Mouse (Mus musculus) liver, embryonic 14.5 days (tissue): ENCODE results near the gene Ctsd. TPM values are rescaled to one million over a fixed set of nuclear protein-coding genes. Genes with fewer than 3 reads are reported as not detected.

Source experiments
- ATAC-seq: fragments of 200-750 bp; cut with Nextera tagmentation; 2 replicates; pipeline ENCODE4 v1.8.0; 2017; ENCODE audit warnings: moderate number of reproducible peaks, mild to moderate bottlenecking, moderate library complexity; ENCODE audit not compliant: insufficient read depth
- DNase-seq, 3 experiments: peaks; one replicate each; pipeline ENCODE4 v3.0.0-alpha.2; 2012 to 2013; ENCODE audit warnings: low read depth in 3 of 3, low spot score in 3 of 3
- H3K27ac ChIP-seq: fragments of 300-500 bp; sonication (generic); 2 replicates; pipeline ENCODE4 v1.5.1; 2014; ENCODE audit warnings: moderate library complexity, mild to moderate bottlenecking, control low read depth, inconsistent platforms
- H3K27me3 ChIP-seq: fragments of 300-500 bp; sonication (generic); 2 replicates; pipeline ENCODE4 v1.6.1; 2014; ENCODE audit warnings: mild to moderate bottlenecking, low read length, moderate library complexity; ENCODE audit not compliant: control insufficient read depth, insufficient read depth
- H3K36me3 ChIP-seq: fragments of 300-500 bp; sonication (generic); replicated peaks from 2 replicates; pipeline ENCODE4 v1.6.1; 2014; ENCODE audit warnings: low read depth; ENCODE audit not compliant: control insufficient read depth, insufficient read depth
- H3K4me1 ChIP-seq, 2 experiments: fragments of 200-500 bp in 1 of 2; fragments of 300-500 bp in 1 of 2; sonication (generic) in 1 of 2; replicated peaks; 2 replicates each; pipeline ENCODE4 v1.6.1; 2012 to 2014; ENCODE audit warnings: antibody characterized with exemption in 1 of 2, inconsistent platforms in 1 of 2, low read length in 1 of 2; ENCODE audit not compliant: control insufficient read depth in 2 of 2, insufficient read depth in 2 of 2
- H3K4me2 ChIP-seq: fragments of 300-500 bp; sonication (generic); 2 replicates; pipeline ENCODE4 v1.6.1; 2014; ENCODE audit warnings: low read depth, mild to moderate bottlenecking, control low read depth, moderate library complexity
- H3K4me3 ChIP-seq, 2 experiments: fragments of 200-500 bp in 1 of 2; fragments of 300-500 bp in 1 of 2; sonication (generic) in 1 of 2; 2 replicates each; pipeline ENCODE4 v1.5.1; 2012 to 2014; ENCODE audit warnings: low read depth in 2 of 2, low read length in 2 of 2, mild to moderate bottlenecking in 2 of 2, control low read depth in 1 of 2, inconsistent platforms in 1 of 2, moderate library complexity in 1 of 2; ENCODE audit not compliant: insufficient read depth in 1 of 2
- H3K9ac ChIP-seq: fragments of 300-500 bp; sonication (generic); replicated peaks from 2 replicates; pipeline ENCODE4 v1.6.1; 2014; ENCODE audit warnings: mild to moderate bottlenecking, control low read depth, moderate library complexity
- H3K9me3 ChIP-seq: fragments of 300-500 bp; sonication (generic); 2 replicates; pipeline ENCODE4 v1.6.1; 2016; ENCODE audit warnings: low read length, mixed read lengths; ENCODE audit not compliant: control insufficient read depth
- CTCF ChIP-seq: IDR thresholded peaks from 2 replicates; pipeline ENCODE4 v1.5.1; 2016; ENCODE audit warnings: antibody characterized with exemption, low read depth, control low read depth
- EP300 ChIP-seq: IDR thresholded peaks from 2 replicates; pipeline ENCODE4 v1.6.1; 2016; ENCODE audit warnings: antibody characterized with exemption, low read depth
- WGBS: fragments of 180-500 bp; shearing (Covaris S2); extraction: QIAGEN DNeasy Blood & Tissue Kit; methylation state at CpG from one replicate; pipeline ENCODE4 v1.1.7; 2014; ENCODE audit not compliant: insufficient replicate concordance; 5-methylcytosine and 5-hydroxymethylcytosine counted together
- polyA plus RNA-seq, 2 experiments: library from polyadenylated mRNA; depleted of rRNA in 1 of 2; stranded (reverse) in 1 of 2; unstranded in 1 of 2; fragments of >200 nt; fragmentation: Nextera tagmentation in 1 of 2; extraction: Ambion mirVana in 1 of 2; gene quantifications; 2 replicates each; pipeline versions ENCODE4 v1.2.1 to v1.2.3; 2012 to 2014

Gene Ctsd
- polyA plus RNA-seq, 2 experiments: 180 to 324 TPM

DNA sequence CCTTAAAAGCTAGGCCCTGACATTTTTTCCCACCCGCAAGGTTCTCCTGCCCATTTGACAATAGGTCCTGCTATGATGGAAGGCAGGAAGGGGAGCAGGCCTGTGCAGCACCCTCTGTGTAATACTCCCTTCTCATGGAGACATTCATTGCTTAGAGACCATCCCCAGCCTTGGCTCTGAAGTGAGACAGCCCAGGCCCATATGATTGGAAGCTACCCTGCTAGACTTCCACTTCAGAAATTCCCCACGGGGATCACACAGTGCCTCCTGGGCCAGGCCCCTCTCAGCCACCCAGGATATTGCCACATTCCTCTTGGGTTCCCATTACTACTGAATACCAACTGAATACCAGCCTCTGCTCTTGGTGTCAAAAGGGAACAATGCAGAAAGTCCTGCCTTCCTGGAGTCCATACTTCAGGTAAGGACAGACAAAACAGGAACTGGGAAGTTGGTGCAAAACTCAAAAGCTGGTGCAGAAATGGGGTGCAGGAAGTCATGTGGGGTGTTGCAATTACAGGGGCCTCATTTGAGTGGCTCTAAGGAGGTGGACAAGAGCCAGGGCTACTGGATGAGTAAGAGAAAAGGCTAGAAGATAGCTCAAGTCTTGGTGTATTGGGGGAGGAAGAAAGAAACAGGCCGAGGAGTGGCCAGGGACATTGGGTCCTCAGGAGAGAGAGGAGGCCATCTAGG, 2.3 kb upstream of the Ctsd start:
- Histone ChIP-seq H3K4me2 (no peak overlapping the region), H3K27ac (no peak overlapping the region), H3K36me3 (peaks cover 6% of the 10 kb centered on the region), H3K27me3 (no peaks in the 10 kb centered on the region), H3K9me3 (no peaks in the 10 kb centered on the region), H3K4me3 (no peak overlapping the region), H3K9ac (no peak overlapping the region), H3K4me1 (peaks cover 51 to 59% of the 10 kb centered on the region in 2 experiments)
- TF ChIP-seq CTCF (no peak), EP300 (no peak)
- 74% methylated on average over 3 of the region's 3 CpGs for WGBS
- ATAC-seq (no peak), DNase-seq (no peak)

DNA sequence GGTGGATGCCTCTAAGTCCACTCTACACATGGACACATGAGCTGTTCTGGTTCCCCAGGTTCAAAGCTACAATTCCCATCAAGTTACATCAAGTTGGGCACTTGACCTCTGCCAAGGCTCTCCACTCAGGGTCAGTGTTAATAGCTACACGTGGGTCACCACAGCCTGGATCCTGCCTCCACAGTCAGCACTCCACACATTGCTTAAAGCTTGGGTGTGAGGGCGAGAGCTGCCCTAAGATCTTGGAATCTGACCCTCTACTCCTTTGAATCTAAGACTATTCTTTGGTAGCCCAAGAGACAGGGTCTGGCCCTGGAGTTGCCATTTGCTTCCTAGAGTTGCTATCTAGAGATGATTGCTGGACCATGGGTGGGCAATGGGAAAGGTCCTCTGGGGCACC, 902 bp upstream of the Ctsd start:
- Histone ChIP-seq H3K4me2 (no peak overlapping the region), H3K27me3 (no peaks in the 10 kb centered on the region), H3K9ac (no peak overlapping the region), H3K4me1 (peaks cover 46 to 56% of the 10 kb centered on the region in 2 experiments), H3K27ac (peak overlapping the region; percentile 70), H3K9me3 (no peaks in the 10 kb centered on the region), H3K4me3 (no peak overlapping the region), H3K36me3 (peaks cover 19% of the 10 kb centered on the region)
- WGBS: 88% methylated on average over 2 of the region's 2 CpGs
- TF ChIP-seq CTCF (no peak), EP300 (no peak)
- DNase-seq (no peak), ATAC-seq (no peak)

DNA sequence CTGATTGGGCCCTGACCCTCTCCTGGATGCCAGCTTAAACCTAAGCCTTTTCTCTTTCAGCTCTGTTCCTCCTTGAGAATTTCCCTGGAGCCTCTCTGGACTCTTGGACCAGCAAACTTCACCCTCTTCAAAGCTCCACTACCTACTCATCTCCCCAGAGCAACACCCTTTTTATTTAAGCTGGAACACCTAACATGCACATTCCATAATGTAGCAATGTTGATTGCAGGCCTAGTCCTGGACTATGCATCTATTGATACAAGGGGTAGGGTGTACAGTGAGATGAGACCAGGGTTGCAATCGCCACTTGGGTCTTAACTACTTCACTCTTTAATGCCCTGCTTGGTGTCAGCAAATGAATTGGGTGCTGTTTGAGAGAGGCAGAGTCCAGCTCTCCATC, 360 bp upstream of the Ctsd start:
- 92% methylated on average over 1 of the region's 1 CpGs for WGBS
- H3K4me3 ChIP-seq: peak overlapping the region; percentile 35 to 60
- H3K4me2 ChIP-seq: peak overlapping the region; percentile 95
- H3K36me3 ChIP-seq: peaks cover 24% of the 10 kb centered on the region
- H3K27ac ChIP-seq: peak overlapping the region; percentile 70
- ATAC-seq (no peak), DNase-seq (no peak)
- peaks cover 41 to 51% of the 10 kb centered on the region in 2 experiments for H3K4me1 ChIP-seq
- H3K9me3 ChIP-seq: no peaks in the 10 kb centered on the region
- H3K9ac ChIP-seq: no peak overlapping the region
- H3K27me3 ChIP-seq: no peaks in the 10 kb centered on the region
- TF ChIP-seq CTCF: no peak
- no peak for TF ChIP-seq EP300

DNA sequence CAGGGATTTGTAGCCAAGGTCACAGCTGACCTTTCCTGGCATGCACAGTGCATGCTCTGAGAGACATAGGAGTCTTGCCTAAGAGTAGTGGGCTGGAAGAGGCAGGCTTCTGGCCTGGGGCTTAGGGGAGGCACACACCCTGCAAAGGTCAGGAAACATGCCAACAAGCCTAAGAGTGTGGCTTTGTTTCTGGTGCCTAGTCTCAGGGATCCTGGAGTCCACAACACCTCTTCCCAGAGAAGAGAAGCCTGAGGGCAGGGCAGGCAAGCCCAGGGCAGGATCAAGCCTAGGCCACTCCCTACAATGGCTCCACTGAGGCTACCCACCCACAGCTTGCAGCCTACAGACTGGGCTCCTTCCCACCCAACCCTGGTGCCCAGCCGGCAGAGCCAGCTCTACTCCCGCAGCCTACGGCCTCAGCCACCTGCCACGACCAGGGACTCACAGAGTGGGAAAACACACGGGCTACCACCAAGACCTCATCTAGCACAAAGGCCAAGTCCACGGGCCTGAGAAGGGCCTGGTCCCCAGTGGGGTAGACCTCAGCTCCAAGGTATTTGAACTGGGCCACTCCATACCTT, 1.1 kb downstream of the Ctsd start:
- Histone ChIP-seq H3K36me3 (peaks cover 39% of the 10 kb centered on the region), H3K27me3 (no peaks in the 10 kb centered on the region), H3K27ac (peak overlapping the region; percentile 39), H3K4me1 (peaks cover 33 to 45% of the 10 kb centered on the region in 2 experiments), H3K9ac (peak overlapping the region; percentile 68), H3K4me3 (peak overlapping the region; percentile 60 to 85), H3K4me2 (peak overlapping the region; percentile 95), H3K9me3 (no peaks in the 10 kb centered on the region)
- DNase-seq (peak in 1 of 3 experiments; percentile 40), ATAC-seq (peak; percentile 56)
- TF ChIP-seq CTCF: no peak
- TF ChIP-seq EP300: no peak
- whole genome bisulfite sequencing: 37% methylated on average over 6 of the region's 6 CpGs

DNA sequence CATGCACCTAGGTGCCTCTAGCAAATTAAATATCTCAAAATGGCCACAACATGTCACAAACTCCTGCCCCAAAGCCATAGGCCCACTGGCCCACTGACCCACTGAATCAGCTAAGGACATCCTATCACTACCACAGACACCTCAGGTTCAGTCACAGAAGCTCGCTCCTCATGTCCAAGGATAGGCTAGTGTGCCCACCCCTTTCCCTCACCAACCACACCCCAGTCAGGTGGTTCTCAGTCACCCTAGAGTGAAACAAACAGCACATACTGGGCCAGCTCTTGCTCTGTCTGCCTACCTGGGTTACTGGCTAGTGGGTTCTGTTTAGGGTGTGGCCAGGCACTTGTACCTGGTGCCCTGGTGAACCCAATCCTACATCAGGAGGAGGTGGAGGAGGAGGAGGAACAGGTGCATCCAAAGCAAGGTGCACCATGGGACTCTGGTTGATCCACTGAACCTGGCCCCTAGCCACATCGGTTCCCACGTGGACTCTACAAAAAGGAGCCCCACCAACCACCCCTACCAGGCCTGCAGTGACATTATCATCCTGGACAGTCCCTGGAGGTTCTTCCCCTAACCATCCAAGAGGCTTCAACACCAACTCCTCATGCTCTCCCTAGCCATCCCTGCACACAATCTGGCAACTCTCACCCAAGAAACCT, 2.0 kb downstream of the Ctsd start:
- Histone ChIP-seq H3K9ac (peak overlapping the region; percentile 68), H3K4me2 (peak overlapping the region; percentile 95), H3K36me3 (peaks cover 48% of the 10 kb centered on the region), H3K27me3 (no peaks in the 10 kb centered on the region), H3K4me1 (peaks cover 28 to 46% of the 10 kb centered on the region in 2 experiments), H3K27ac (peak overlapping the region; percentile 29), H3K9me3 (no peaks in the 10 kb centered on the region), H3K4me3 (peak overlapping the region; percentile 60 to 85)
- ATAC-seq (no peak), DNase-seq (no peak)
- TF ChIP-seq CTCF: no peak
- no peak for TF ChIP-seq EP300
- 77% methylated on average over 3 of the region's 3 CpGs for WGBS
